Mouse (Mus musculus): ENCODE measurements around the gene Nlrx1. TPM values are rescaled to one million over a fixed set of nuclear protein-coding genes. Genes with fewer than 3 reads are reported as not detected.

The Nlrx1 gene
- total and polyA plus RNA-seq, 3 experiments: 8.8 to 15.4 (median 10.9) TPM

DNA sequence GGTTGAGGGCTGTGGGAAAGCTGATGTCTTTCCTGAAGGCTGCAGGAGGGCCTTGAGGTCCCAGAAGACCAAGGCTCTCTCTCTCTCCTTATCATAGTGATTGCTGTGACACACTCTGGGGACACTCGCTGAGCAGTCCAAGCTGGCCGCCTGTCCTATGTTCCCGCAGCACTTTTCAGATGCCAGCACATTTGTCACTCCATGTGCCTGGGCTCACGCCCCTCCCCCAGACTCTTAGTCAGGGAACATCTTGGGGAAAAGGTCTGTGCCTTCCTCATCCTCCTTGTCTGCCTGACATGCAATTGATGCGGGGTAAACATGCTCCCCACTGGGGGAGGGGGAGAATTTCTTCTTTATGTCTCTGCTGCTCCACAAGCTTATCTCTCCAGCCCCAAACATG is 14.8 kb upstream of the Nlrx1 start:
- dilution Hi-C loops (cut with MboI; ENCODE audit: extremely low pct_ligation_motif_present, extremely low pct_unique_long_range_greater_than_20kb, low sequenced_read_pairs) (no loop called here), in situ Hi-C loops (cut with MboI; ENCODE audit: low pct_ligation_motif_present, low pct_unique_long_range_greater_than_20kb, low sequenced_read_pairs) (no loop called here)
- no peak overlapping the region for H3K4me2 ChIP-seq (ENCODE audit: insufficient read depth, low read depth, poor library complexity, severe bottlenecking)
- DNase-seq (ENCODE audit: extremely low read depth): no peak
- H3K36me3 ChIP-seq (replicated peaks in 1 of 2; ENCODE audit: control insufficient read depth in 1 of 2, insufficient read depth in 1 of 2, low read length in 1 of 2): peaks cover 4 to 59% of the 10 kb centered on the region in 2 experiments
- no peaks in the 10 kb centered on the region for H3K9me3 ChIP-seq (replicated peaks; ENCODE audit: low read length)
- TF ChIP-seq RAD21 (IDR thresholded peaks at IDR 0.05; ENCODE audit: low read depth, low read length): no peak
- TF ChIP-seq TBP (conservative IDR thresholded peaks at IDR 0.05; ENCODE audit: low read depth, low read length): no peak
- no peak for TF ChIP-seq ELF1 (IDR thresholded peaks at IDR 0.05; ENCODE audit: low read depth, low read length)
- no peak for TF ChIP-seq NELFE (IDR thresholded peaks at IDR 0.05; ENCODE audit: low read depth, low read length)
- no peak for TF ChIP-seq POLR2AphosphoS2 (IDR thresholded peaks at IDR 0.05; ENCODE audit: low read depth, low read length)
- TF ChIP-seq MAX (IDR thresholded peaks at IDR 0.05; ENCODE audit: low read length): no peak
- TF ChIP-seq E2F4 (IDR thresholded peaks at IDR 0.05; ENCODE audit: insufficient replicate concordance, low read depth, low read length): no peak
- no peak for TF ChIP-seq RCOR1 (conservative IDR thresholded peaks at IDR 0.05; ENCODE audit: low read depth, low read length)
- H3K9ac ChIP-seq (ENCODE audit: insufficient read depth, low read depth): no peak overlapping the region
- no peaks in the 10 kb centered on the region for H3K79me2 ChIP-seq (replicated peaks; ENCODE audit: control insufficient read depth, extremely low read depth, insufficient read depth, poor library complexity, severe bottlenecking)
- H3K27me3 ChIP-seq (replicated peaks): no peaks in the 10 kb centered on the region
- no peak overlapping the region for H3K27ac ChIP-seq (ENCODE audit: insufficient read depth, low read depth)
- no peak overlapping the region for H3K4me3 ChIP-seq (replicated peaks in 1 of 3; ENCODE audit: low read depth in 2 of 3, low read length in 2 of 3, poor library complexity in 1 of 3)
- H3K4me1 ChIP-seq (ENCODE audit: control insufficient read depth in 1 of 2, insufficient read depth in 2 of 2): no peaks in the 10 kb centered on the region

DNA sequence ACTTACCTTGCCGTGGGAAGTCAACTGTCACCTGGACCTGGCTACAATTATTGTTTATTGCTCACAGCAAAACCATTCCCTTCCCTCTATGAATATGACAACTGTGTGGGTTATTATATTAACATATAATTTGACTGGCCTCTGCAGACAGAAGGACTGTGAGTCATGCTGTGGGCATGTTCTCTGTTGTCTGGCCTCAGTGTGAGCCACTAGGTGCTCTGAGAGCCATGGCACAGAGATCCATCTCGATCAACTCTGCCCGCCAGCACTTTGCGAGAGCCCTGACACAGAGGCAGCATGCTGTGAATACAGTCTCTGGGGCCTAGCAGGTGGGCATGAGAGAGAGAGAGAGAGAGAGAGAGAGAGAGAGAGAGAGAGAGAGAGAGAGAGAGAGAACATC is 1.6 kb upstream of the Nlrx1 start:
- Histone ChIP-seq H3K27ac (ENCODE audit: insufficient read depth, low read depth) (no peak overlapping the region), H3K4me1 (ENCODE audit: control insufficient read depth in 1 of 2, insufficient read depth in 2 of 2) (peaks cover 0 to 16% of the 10 kb centered on the region in 2 experiments; a peak in 3 of 4 replicates)

GRCm38 (mm10) chr9:44269077-44269476 is 678 bp upstream of the Nlrx1 start:
- H3K4me3 ChIP-seq (replicated peaks in 1 of 3; ENCODE audit: low read depth in 2 of 3, low read length in 2 of 3, poor library complexity in 1 of 3): no peak overlapping the region
- H3K9ac ChIP-seq (ENCODE audit: insufficient read depth, low read depth): no peak overlapping the region
- no peak overlapping the region for H3K4me2 ChIP-seq (ENCODE audit: insufficient read depth, low read depth, poor library complexity, severe bottlenecking)
- H3K27ac ChIP-seq (ENCODE audit: insufficient read depth, low read depth): no peak overlapping the region
- dilution Hi-C loops (cut with MboI; ENCODE audit: extremely low pct_ligation_motif_present, extremely low pct_unique_long_range_greater_than_20kb, low sequenced_read_pairs): no loop called here
- TF ChIP-seq TCF12 (IDR thresholded peaks at IDR 0.05; ENCODE audit: low read depth, low read length) (no peak), KAT2A (IDR thresholded peaks at IDR 0.05; ENCODE audit: insufficient replicate concordance, low read length) (no peak), MAFK (IDR thresholded peaks at IDR 0.05; ENCODE audit: insufficient replicate concordance, low read length) (no peak), SIN3A (IDR thresholded peaks at IDR 0.05; ENCODE audit: low read length) (no peak), PAX5 (IDR thresholded peaks at IDR 0.05; ENCODE audit: low read length) (no peak), SMC3 (IDR thresholded peaks at IDR 0.05; ENCODE audit: low read depth, low read length) (peak; percentile 24; the same call in 1 of the 2 replicates), ZC3H11A (IDR thresholded peaks at IDR 0.05; ENCODE audit: low read depth, low read length) (no peak), CHD1 (IDR thresholded peaks at IDR 0.05; ENCODE audit: low read depth, low read length) (no peak), BHLHE40 (IDR thresholded peaks at IDR 0.05; ENCODE audit: low read depth, low read length) (no peak), CTCF (conservative IDR thresholded peaks at IDR 0.05 in 1 of 2, IDR thresholded peaks at IDR 0.05 in 1 of 2; ENCODE audit: low read depth in 2 of 2, low read length in 2 of 2) (peak; percentile 34 to 55; a peak in 3 of 4 replicates), RAD21 (IDR thresholded peaks at IDR 0.05; ENCODE audit: low read depth, low read length) (peak; percentile 34)
- H3K79me2 ChIP-seq (replicated peaks; ENCODE audit: control insufficient read depth, extremely low read depth, insufficient read depth, poor library complexity, severe bottlenecking): no peaks in the 10 kb centered on the region
- H3K27me3 ChIP-seq (replicated peaks): no peaks in the 10 kb centered on the region
- DNase-seq (ENCODE audit: extremely low read depth): peak; percentile 45
- in situ Hi-C loops (cut with MboI; ENCODE audit: low pct_ligation_motif_present, low pct_unique_long_range_greater_than_20kb, low sequenced_read_pairs): loop anchor here (10.0 kb wide), 1 partner anchor 144 kb away; no protein-coding TSS in a partner anchor
- no peaks in the 10 kb centered on the region for H3K9me3 ChIP-seq (replicated peaks; ENCODE audit: low read length)
- H3K36me3 ChIP-seq (replicated peaks in 1 of 2; ENCODE audit: control insufficient read depth in 1 of 2, insufficient read depth in 1 of 2, low read length in 1 of 2): peaks cover 3 to 28% of the 10 kb centered on the region in 2 experiments
- peaks cover 0 to 16% of the 10 kb centered on the region in 2 experiments; a peak in 3 of 4 replicates for H3K4me1 ChIP-seq (ENCODE audit: control insufficient read depth in 1 of 2, insufficient read depth in 2 of 2)

More for the DNA sequence above, 1.6 kb upstream of the Nlrx1 start:
- Histone ChIP-seq H3K9ac (ENCODE audit: insufficient read depth, low read depth) (no peak overlapping the region), H3K4me3 (replicated peaks in 1 of 3; ENCODE audit: low read depth in 2 of 3, low read length in 2 of 3, poor library complexity in 1 of 3) (no peak overlapping the region), H3K36me3 (replicated peaks in 1 of 2; ENCODE audit: control insufficient read depth in 1 of 2, insufficient read depth in 1 of 2, low read length in 1 of 2) (peaks cover 3 to 28% of the 10 kb centered on the region in 2 experiments), H3K9me3 (replicated peaks; ENCODE audit: low read length) (no peaks in the 10 kb centered on the region), H3K4me2 (ENCODE audit: insufficient read depth, low read depth, poor library complexity, severe bottlenecking) (no peak overlapping the region), H3K27me3 (replicated peaks) (no peaks in the 10 kb centered on the region), H3K79me2 (replicated peaks; ENCODE audit: control insufficient read depth, extremely low read depth, insufficient read depth, poor library complexity, severe bottlenecking) (no peaks in the 10 kb centered on the region)
- no peak for DNase-seq (ENCODE audit: extremely low read depth)
- in situ Hi-C loops (cut with MboI; ENCODE audit: low pct_ligation_motif_present, low pct_unique_long_range_greater_than_20kb, low sequenced_read_pairs): loop anchor here (10.0 kb wide), 1 partner anchor 145 kb away; no protein-coding TSS in a partner anchor
- dilution Hi-C loops (cut with MboI; ENCODE audit: extremely low pct_ligation_motif_present, extremely low pct_unique_long_range_greater_than_20kb, low sequenced_read_pairs): no loop called here
- TF ChIP-seq USF1 (IDR thresholded peaks at IDR 0.05; ENCODE audit: low read depth, low read length) (no peak), TCF12 (IDR thresholded peaks at IDR 0.05; ENCODE audit: low read depth, low read length) (no peak), ZNF384 (IDR thresholded peaks at IDR 0.05; ENCODE audit: low read depth, low read length) (no peak), ZKSCAN1 (IDR thresholded peaks at IDR 0.05; ENCODE audit: borderline replicate concordance, low read depth, low read length) (no peak), GABPA (IDR thresholded peaks at IDR 0.05; ENCODE audit: insufficient replicate concordance, low read depth, low read length) (no peak), MAFK (IDR thresholded peaks at IDR 0.05; ENCODE audit: insufficient replicate concordance, low read length) (no peak), POLR2A (IDR thresholded peaks at IDR 0.05; ENCODE audit: low read depth, low read length) (no peak), ZMIZ1 (IDR thresholded peaks at IDR 0.05; ENCODE audit: low read depth, low read length) (no peak), CHD2 (IDR thresholded peaks at IDR 0.05; ENCODE audit: low read length) (no peak), ELF1 (IDR thresholded peaks at IDR 0.05; ENCODE audit: low read depth, low read length) (no peak), HCFC1 (IDR thresholded peaks at IDR 0.05; ENCODE audit: low read depth, low read length) (no peak), MAZ (IDR thresholded peaks at IDR 0.05; ENCODE audit: low read depth, low read length) (no peak), UBTF (IDR thresholded peaks at IDR 0.05; ENCODE audit: low read depth, low read length) (no peak), NELFE (IDR thresholded peaks at IDR 0.05; ENCODE audit: low read depth, low read length) (no peak), PAX5 (IDR thresholded peaks at IDR 0.05; ENCODE audit: low read length) (no peak), IRF4 (IDR thresholded peaks at IDR 0.05; ENCODE audit: low read depth, low read length) (no peak)

Data from CH12.LX (cell line).